Mouse (Mus musculus) B cell, adult (primary cell): ENCODE results near the gene 4933409G03Rik. TPM values are rescaled to one million over a fixed set of nuclear protein-coding genes. Genes with fewer than 3 reads are reported as not detected.

ENCODE experiments used
- total RNA-seq: library from RNA; stranded (reverse); gene quantifications from 4 replicates; pipeline ENCODE4 v1.2.4, GENCODE M21; 2023; ENCODE audit not compliant: inconsistent age

Gene 4933409G03Rik
- not detected in 4 replicates for total RNA-seq

GRCm38 (mm10) chr2:68582113-68582512 is at the start of gene 4933409G03Rik:
TSS of gene 4933409G03Rik (plus strand) at chr2:68582413.

DNA sequence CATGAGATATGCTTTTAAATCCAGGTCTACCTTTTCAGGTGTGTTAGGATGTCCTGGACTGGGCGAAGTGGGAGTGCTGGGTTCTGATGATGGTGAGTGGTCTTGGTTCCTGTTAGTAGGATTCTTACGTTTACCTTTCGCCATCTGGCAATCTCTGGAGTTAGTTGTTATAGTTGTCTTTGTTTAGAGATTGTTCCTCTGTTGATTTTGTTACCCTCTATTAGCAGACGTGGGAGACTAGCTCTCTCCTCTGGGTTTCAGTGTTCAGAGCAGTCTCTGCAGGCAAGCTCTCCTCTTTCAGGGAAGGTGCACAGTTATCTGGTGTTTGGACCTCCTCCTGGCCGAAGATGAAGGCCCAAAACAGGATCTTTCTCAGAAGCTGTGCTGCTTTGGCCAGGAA is 74.0 kb downstream of the 4933409G03Rik start, which contains the start of gene 4932414N04Rik:
Gene 4932414N04Rik, plus strand, starts transcription at position 301 of the 400 bp plus-strand sequence.

Other genes starting within 250 kb of the 4933409G03Rik start
- 1.2 to 2.1 TPM (median 1.5 TPM) in 4 replicates for gene Stk39, start 110.1 kb upstream of the 4933409G03Rik start, total RNA-seq
- gene 4932414N04Rik, start 74.1 kb downstream of the 4933409G03Rik start, total RNA-seq: not detected in 4 replicates